Mouse (Mus musculus) liver, embryonic 12.5 days (tissue): ENCODE measurements around the gene Lgals4. TPM values are rescaled to one million over a fixed set of nuclear protein-coding genes. Genes with fewer than 3 reads are reported as not detected.
"Not testable (repeated sequence)": the region's sequence is repeated elsewhere in the genome, so short reads cannot be mapped to it uniquely, and the experiment has no call there.

Experiments used
- ATAC-seq: fragments of 200-750 bp; cut with Nextera tagmentation; 2 replicates; pipeline ENCODE4 v1.8.0; 2017; ENCODE audit warnings: moderate number of reproducible peaks, mild to moderate bottlenecking, moderate library complexity
- H3K27ac ChIP-seq: fragments of 300-500 bp; sonication (generic); 2 replicates; pipeline ENCODE4 v1.5.1; 2016; ENCODE audit warnings: mild to moderate bottlenecking
- H3K27me3 ChIP-seq: fragments of 300-500 bp; sonication (generic); replicated peaks from 2 replicates; pipeline ENCODE4 v1.6.1; 2016; ENCODE audit warnings: mild to moderate bottlenecking, moderate library complexity
- H3K36me3 ChIP-seq: fragments of 300-500 bp; sonication (generic); 2 replicates; pipeline ENCODE4 v1.6.1; 2016; ENCODE audit warnings: mild to moderate bottlenecking, moderate library complexity
- H3K4me1 ChIP-seq: fragments of 300-500 bp; sonication (generic); 2 replicates; pipeline ENCODE4 v1.6.1; 2016
- H3K4me2 ChIP-seq: fragments of 300-500 bp; sonication (generic); 2 replicates; pipeline ENCODE4 v1.6.1; 2016; ENCODE audit warnings: mild to moderate bottlenecking, moderate library complexity
- H3K4me3 ChIP-seq: fragments of 300-500 bp; sonication (generic); 2 replicates; pipeline ENCODE4 v1.5.1; 2016; ENCODE audit warnings: mild to moderate bottlenecking, moderate library complexity
- H3K9ac ChIP-seq: fragments of 300-500 bp; sonication (generic); 2 replicates; pipeline ENCODE4 v1.6.1; 2016; ENCODE audit warnings: mild to moderate bottlenecking, moderate library complexity
- H3K9me3 ChIP-seq: fragments of 300-500 bp; sonication (generic); replicated peaks from 2 replicates; pipeline ENCODE4 v1.6.1; 2016; ENCODE audit warnings: mild to moderate bottlenecking, moderate library complexity
- WGBS: fragments of 180-500 bp; shearing (Covaris S2); methylation state at CpG from one replicate; pipeline ENCODE4 v1.1.7; 2016; ENCODE audit not compliant: insufficient replicate concordance; 5-methylcytosine and 5-hydroxymethylcytosine counted together
- polyA plus RNA-seq: library from polyadenylated mRNA; unstranded; fragments of >200 nt; fragmentation: Nextera tagmentation; extraction: Ambion mirVana; gene quantifications from 2 replicates; pipeline ENCODE4 v1.2.1, GENCODE M21; 2016

Gene Lgals4
- polyA plus RNA-seq, 1 experiment from 2014 or later, result 3.6 TPM

DNA sequence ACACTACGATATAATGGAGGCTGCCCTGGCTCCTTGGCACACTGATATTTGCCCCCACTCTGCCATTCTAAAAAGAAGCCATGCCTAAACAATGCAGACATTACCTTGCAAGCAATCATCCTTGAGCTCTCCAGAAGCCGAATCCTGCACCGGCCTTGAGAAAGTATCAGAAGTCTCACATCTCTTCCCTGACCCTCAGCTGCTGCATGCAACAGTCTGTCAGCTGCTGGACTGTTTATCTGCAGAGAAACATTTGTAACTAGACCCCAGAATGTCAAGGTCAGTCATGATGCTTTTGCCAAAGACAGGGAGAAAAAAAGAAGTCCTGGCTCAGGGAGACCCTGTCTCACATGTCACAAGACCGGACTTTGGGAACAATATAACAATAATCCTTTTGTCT is 42.4 kb downstream of the Lgals4 start:
- no peaks in the 10 kb centered on the region for H3K9me3 ChIP-seq
- H3K4me3 ChIP-seq, result no peak overlapping the region
- 0 out of 2 replicates have a peak overlapping the region, but pooled peaks have one; percentile 91 for H3K27ac ChIP-seq
- no peaks in the 10 kb centered on the region for H3K36me3 ChIP-seq
- H3K9ac ChIP-seq, result no peak overlapping the region
- H3K4me2 ChIP-seq, result no peak overlapping the region
- peaks cover 7% of the 10 kb centered on the region; the same call in 1 of the 2 replicates for H3K27me3 ChIP-seq
- 78% methylated on average over 4 of the region's 4 CpGs for WGBS
- H3K4me1 ChIP-seq, result peaks cover 47% of the 10 kb centered on the region
- ATAC-seq, result no peak

DNA sequence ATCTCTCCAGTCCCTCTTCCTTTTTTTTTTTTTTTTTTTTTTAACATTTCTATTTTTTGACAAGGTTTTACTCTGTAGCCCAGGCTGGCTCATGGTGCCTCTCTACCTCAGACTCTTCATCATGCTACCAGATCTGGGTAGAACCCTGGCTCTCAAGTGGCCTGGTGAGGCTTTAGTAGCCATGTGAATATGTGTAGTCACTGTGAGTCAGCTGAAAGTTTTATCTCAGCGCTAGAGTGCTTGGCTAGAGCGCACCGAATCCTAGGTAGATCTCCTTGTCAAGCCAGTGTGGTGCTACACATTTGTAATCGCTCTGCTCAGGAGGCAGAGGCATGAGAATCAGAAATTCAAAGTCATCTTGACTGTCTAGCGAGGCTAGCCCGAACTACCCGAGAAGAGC is 43.5 kb downstream of the Lgals4 start:
- WGBS, result 31% methylated on average over 7 of the region's 7 CpGs
- H3K4me2 ChIP-seq, result peak overlapping the region; percentile 41

DNA sequence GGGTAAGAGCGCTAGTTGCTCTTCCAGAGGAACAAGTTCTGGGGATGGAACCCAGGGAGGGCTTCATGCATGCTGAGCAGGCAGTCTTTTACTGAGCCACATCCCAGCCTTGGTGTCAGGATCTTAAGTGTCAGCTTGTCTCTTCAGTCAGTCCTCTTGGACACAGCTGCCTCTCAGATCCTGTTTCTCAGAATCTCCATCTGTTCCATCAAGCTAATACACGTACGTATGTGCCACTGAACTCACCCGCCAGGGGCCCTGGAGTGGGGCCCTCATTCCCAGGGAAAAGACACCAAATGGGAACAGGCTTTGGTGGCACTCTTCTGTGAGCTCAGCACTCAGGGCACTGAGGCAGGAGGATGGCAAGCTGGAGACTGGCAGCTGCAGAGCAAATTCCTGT is 44.2 kb downstream of the Lgals4 start:
- no peak for ATAC-seq
- Histone ChIP-seq H3K27ac (peak overlapping the region; percentile 91), H3K9me3 (no peaks in the 10 kb centered on the region), H3K27me3 (peaks cover 5% of the 10 kb centered on the region; the same call in 1 of the 2 replicates), H3K4me3 (no peak overlapping the region), H3K36me3 (no peaks in the 10 kb centered on the region), H3K9ac (peak overlapping the region; percentile 47; the same call in 1 of the 2 replicates), H3K4me2 (peak overlapping the region; percentile 41), H3K4me1 (peaks cover 39% of the 10 kb centered on the region)
- 75% methylated on average over 4 of the region's 4 CpGs for WGBS

More for the DNA sequence above, 43.5 kb downstream of the Lgals4 start:
- H3K27ac ChIP-seq, result peak overlapping the region; percentile 91
- peaks cover 7% of the 10 kb centered on the region; the same call in 1 of the 2 replicates for H3K27me3 ChIP-seq
- H3K4me1 ChIP-seq, result peaks cover 39% of the 10 kb centered on the region
- H3K4me3 ChIP-seq, result no peak overlapping the region
- peak; percentile 94 for ATAC-seq
- H3K36me3 ChIP-seq, result no peaks in the 10 kb centered on the region
- H3K9me3 ChIP-seq, result no peaks in the 10 kb centered on the region
- no peak overlapping the region for H3K9ac ChIP-seq

DNA sequence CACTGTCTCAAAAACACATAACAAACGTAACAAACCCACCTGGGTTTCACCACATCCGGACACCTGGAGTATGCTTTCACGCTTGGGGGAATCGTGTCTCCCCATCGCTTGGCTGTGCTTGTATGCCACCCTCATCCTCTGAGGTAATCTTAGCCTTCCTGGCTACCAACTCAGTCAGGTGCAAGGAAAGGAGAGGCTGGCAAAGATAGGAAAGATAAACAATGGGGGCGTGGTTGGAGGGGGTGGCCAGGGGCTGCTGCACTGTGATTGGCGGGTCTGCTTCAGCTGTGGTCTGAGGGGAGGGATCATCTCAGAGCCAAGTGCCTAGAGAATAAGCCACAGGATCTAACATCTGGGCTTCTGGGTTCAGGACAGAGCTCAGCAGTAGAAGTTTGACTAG is 46.0 kb downstream of the Lgals4 start:
- no peaks in the 10 kb centered on the region for H3K36me3 ChIP-seq
- ATAC-seq, result no peak

DNA sequence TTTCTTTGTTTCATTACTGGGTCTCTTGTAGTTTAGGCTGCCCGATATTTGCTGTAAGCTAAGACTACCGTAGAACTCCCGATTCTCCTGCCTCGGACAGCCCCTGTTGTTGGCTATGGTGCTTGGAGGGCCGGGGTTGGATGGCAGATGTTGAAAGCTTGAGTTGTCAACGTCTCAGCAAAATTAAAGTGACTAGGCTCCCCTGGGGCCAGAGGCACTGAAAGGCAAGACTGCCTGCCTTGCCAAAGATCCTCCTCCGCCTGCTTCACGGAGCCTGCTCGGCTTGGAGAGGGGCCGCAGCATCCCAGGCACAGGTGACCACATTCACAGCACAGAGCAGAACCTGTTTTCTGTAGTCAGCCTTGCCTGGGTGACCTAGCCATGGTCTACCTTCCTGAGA is 46.9 kb downstream of the Lgals4 start:
- 81% methylated on average over 10 of the region's 10 CpGs for WGBS
- ATAC-seq, result no peak
- no peak overlapping the region for H3K4me2 ChIP-seq

More for the DNA sequence above, 46.0 kb downstream of the Lgals4 start:
- no peak overlapping the region for H3K4me3 ChIP-seq
- no peaks in the 10 kb centered on the region; the same call in 1 of the 2 replicates for H3K27me3 ChIP-seq
- H3K27ac ChIP-seq, result no peak overlapping the region
- peaks cover 39% of the 10 kb centered on the region for H3K4me1 ChIP-seq
- H3K9ac ChIP-seq, result no peak overlapping the region
- H3K9me3 ChIP-seq, result no peaks in the 10 kb centered on the region
- H3K4me2 ChIP-seq, result no peak overlapping the region
- WGBS, result 66% methylated on average over 7 of the region's 7 CpGs

DNA sequence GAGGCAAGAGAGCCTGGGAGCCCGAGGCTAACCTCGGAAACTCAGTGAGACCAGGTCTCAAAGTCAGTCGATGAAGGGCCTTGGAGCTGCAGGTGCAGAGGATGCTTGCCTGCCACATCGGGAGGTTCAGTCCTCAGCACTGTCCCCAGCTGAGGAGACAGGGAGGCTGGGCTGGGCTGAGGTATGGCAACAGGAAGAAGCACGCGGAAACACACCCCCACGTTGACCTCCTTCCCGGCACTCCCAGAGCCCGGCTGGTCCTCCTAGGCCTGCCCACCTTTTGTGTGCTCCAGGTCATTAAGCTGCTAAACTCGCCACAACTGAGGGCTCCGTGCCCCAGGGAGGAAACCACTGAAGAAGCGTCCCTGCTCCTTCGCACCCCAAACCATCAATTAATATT is 47.5 kb downstream of the Lgals4 start, which contains the start of gene Capn12:
Gene Capn12, plus strand, starts transcription at position 224 of the 400 bp plus-strand sequence.
- Histone ChIP-seq H3K9ac (no peak within 1 kb of the TSS), H3K4me1 (peaks cover 34% of the 10 kb centered on the region), H3K9me3 (no peaks in the 10 kb centered on the region), H3K4me2 (no peak within 1 kb of the TSS), H3K27ac (0 out of 2 replicates have a peak within 1 kb of the TSS, but pooled peaks have one; percentile 39), H3K36me3 (no peaks in the 10 kb centered on the region), H3K4me3 (no peak within 1 kb of the TSS), H3K27me3 (peaks cover 14% of the 10 kb centered on the region)
- 50% methylated on average over 13 of the region's 13 CpGs for WGBS
- no peak for ATAC-seq

More for the DNA sequence above, 46.9 kb downstream of the Lgals4 start:
- Histone ChIP-seq H3K9ac (no peak overlapping the region), H3K9me3 (no peaks in the 10 kb centered on the region), H3K4me3 (no peak overlapping the region), H3K27ac (no peak overlapping the region), H3K4me1 (peaks cover 39% of the 10 kb centered on the region), H3K27me3 (peaks cover 7% of the 10 kb centered on the region; the same call in 1 of the 2 replicates), H3K36me3 (no peaks in the 10 kb centered on the region)

DNA sequence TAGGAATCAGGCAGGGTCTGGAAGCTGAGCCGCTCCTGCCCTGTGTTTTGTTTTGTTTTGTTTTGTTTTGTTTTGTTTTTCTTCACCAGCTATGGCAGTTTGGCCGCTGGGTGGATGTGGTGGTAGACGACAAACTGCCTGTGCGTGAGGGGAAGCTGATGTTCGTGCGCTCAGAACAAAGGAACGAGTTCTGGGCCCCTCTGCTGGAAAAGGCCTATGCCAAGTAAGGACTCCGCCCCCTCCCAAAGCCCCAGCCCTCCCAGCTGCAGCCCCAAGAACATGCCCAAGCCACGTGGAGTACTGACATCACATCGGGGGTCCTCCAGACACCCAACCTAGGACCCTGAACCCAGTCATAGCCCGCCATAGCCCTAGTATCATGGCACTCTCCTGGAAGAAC is 49.4 kb downstream of the Lgals4 start:
- no peak overlapping the region for H3K4me2 ChIP-seq
- no peak overlapping the region for H3K4me3 ChIP-seq
- peaks cover 15% of the 10 kb centered on the region for H3K4me1 ChIP-seq
- no peak overlapping the region for H3K27ac ChIP-seq
- no peak for ATAC-seq
- H3K36me3 ChIP-seq, result no peaks in the 10 kb centered on the region
- H3K27me3 ChIP-seq, result peaks cover 32% of the 10 kb centered on the region
- H3K9ac ChIP-seq, result no peak overlapping the region
- WGBS, result 66% methylated on average over 11 of the region's 11 CpGs
- no peaks in the 10 kb centered on the region for H3K9me3 ChIP-seq

DNA sequence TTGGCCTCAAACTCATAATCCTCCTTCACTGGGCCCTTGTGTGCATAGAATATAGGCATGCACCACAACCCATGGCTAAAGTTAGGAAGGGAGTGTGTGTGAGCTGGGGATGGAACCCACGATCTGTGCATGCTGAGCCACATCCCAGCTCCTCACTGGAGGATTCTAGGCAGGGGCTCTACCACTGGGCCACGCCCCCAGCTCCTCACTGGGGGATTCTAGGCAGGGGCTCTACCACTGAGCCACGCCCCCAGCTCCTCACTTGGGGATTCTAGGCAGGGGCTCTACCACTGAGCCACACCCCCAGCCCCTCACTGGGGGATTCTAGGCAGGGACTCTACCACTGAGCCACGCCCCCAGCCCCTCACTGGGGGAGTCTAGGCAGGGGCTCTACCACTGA is 50.0 kb downstream of the Lgals4 start:
- H3K9ac ChIP-seq, H3K27ac ChIP-seq, ATAC-seq, H3K36me3 ChIP-seq, H3K9me3 ChIP-seq, H3K4me3 ChIP-seq, H3K4me2 ChIP-seq: not testable (repeated sequence)
- H3K27me3 ChIP-seq, result peaks cover 39% of the 10 kb centered on the region
- 67% methylated on average over 4 of the region's 4 CpGs for WGBS
- H3K4me1 ChIP-seq, result peaks cover 12% of the 10 kb centered on the region

DNA sequence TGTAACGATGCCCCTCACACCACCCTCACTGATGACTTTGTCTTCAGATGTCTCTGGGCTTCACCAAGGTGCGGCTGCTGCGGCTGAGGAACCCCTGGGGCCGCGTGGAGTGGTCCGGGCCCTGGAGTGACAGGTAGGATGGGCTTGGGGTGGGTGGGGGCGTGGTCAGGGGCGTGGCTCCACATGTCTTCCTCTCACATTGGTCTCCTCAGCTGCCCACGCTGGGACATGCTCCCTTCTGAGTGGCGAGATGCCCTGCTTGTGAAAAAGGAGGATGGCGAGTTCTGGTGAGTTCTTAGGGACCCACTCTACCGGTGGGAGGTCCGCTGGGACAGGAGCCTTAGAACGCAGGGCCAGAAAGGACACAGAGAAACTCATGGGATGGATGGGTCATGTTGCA is 52.8 kb downstream of the Lgals4 start:
- H3K9ac ChIP-seq, result no peak overlapping the region
- H3K27ac ChIP-seq, result no peak overlapping the region
- H3K4me2 ChIP-seq, result no peak overlapping the region
- H3K4me3 ChIP-seq, result no peak overlapping the region
- peaks cover 5% of the 10 kb centered on the region for H3K36me3 ChIP-seq
- WGBS, result 21% methylated on average over 14 of the region's 14 CpGs
- H3K4me1 ChIP-seq, result peaks cover 8% of the 10 kb centered on the region
- peaks cover 61% of the 10 kb centered on the region for H3K27me3 ChIP-seq
- ATAC-seq, result 0 out of 2 replicates have a peak, but pooled peaks have one; percentile 35
- no peaks in the 10 kb centered on the region for H3K9me3 ChIP-seq

DNA sequence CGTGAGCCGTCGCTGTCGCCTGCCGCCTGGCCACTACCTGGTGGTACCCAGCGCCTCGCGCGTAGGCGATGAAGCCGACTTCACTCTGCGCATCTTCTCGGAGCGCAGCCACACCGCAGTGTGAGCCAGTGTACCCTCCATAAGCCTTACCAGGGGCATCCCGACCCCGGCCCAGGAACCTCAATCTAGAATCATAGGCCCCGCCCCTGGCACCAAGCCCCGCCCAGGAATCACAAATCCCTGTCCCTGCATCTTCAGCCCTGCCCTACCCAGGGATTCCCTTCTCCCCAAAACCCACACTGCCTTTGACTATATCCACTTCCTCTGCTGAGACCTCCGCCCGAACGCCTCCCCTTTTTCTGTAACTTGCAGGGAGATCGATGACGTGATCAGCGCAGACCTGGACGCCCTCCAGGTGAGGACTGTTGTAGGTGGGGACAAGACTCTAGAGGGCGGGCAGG is 55.1 kb downstream of the Lgals4 start:
- H3K27me3 ChIP-seq, result peaks cover 61% of the 10 kb centered on the region
- peak overlapping the region; percentile 24 for H3K4me3 ChIP-seq
- peaks cover 26% of the 10 kb centered on the region for H3K36me3 ChIP-seq
- H3K9ac ChIP-seq, result 0 out of 2 replicates have a peak overlapping the region, but pooled peaks have one; percentile 5
- 8% methylated on average over 27 of the region's 27 CpGs for WGBS
- H3K9me3 ChIP-seq, result no peaks in the 10 kb centered on the region
- no peak for ATAC-seq
- H3K27ac ChIP-seq, result no peak overlapping the region
- H3K4me2 ChIP-seq, result peak overlapping the region; percentile 46
- peaks cover 9% of the 10 kb centered on the region for H3K4me1 ChIP-seq
